Mouse (Mus musculus) layer of hippocampus, postnatal 25 days (tissue): ENCODE data around the gene Ercc1. TPM values are rescaled to one million over a fixed set of nuclear protein-coding genes. Genes with fewer than 3 reads are reported as not detected.

Source experiments
- DNase-seq, 2 experiments: peaks; one replicate each; pipeline ENCODE4 v3.0.0; 2022; ENCODE audit warnings: mixed read lengths in 2 of 2, low spot score in 1 of 2; ENCODE audit errors: extremely low spot score in 1 of 2
- total RNA-seq, 2 experiments: library from RNA; stranded (reverse); gene quantifications; 2 replicates each; pipeline ENCODE4 v1.2.3; 2021

Ercc1 gene
- total RNA-seq: 10 to 100 TPM; 37.8 to 39.1 TPM

- DNase-seq: no peak
Measured at GRCm38 (mm10) chr7:19344237-19344847, at the start of gene Ercc1. Ercc1 (plus strand) TSS chr7:19344778.

GRCm38 (mm10) chr7:19295503-19296185, 48.9 kb upstream of the Ercc1 start:
- DNase-seq: peak; percentile 98 to 100

GRCm38 (mm10) chr7:19297034-19297433, 47.5 kb upstream of the Ercc1 start:
- no peak for DNase-seq

- DNase-seq: no peak
Measured at GRCm38 (mm10) chr7:19297794-19298193, 46.8 kb upstream of the Ercc1 start.

- peak in 1 of 2 experiments; percentile 50 for DNase-seq
Measured at GRCm38 (mm10) chr7:19299194-19299593, 45.4 kb upstream of the Ercc1 start.

- peak; percentile 64 to 87 for DNase-seq
Measured at GRCm38 (mm10) chr7:19300501-19301421, 43.8 kb upstream of the Ercc1 start.

GRCm38 (mm10) chr7:19301461-19302263, 42.9 kb upstream of the Ercc1 start:
- DNase-seq: peak in 1 of 2 experiments; percentile 29

GRCm38 (mm10) chr7:19302264-19303045, 42.1 kb upstream of the Ercc1 start:
- DNase-seq: no peak

- DNase-seq: no peak
Measured at GRCm38 (mm10) chr7:19303046-19303305, 41.6 kb upstream of the Ercc1 start.

- DNase-seq: peak; percentile 74 to 83
Measured at GRCm38 (mm10) chr7:19303770-19304169, 40.8 kb upstream of the Ercc1 start.

- DNase-seq: no peak
Measured at GRCm38 (mm10) chr7:19304501-19305412, 39.8 kb upstream of the Ercc1 start.

GRCm38 (mm10) chr7:19305413-19305735, 39.2 kb upstream of the Ercc1 start:
- no peak for DNase-seq

- no peak for DNase-seq
Measured at GRCm38 (mm10) chr7:19305796-19306765, 38.5 kb upstream of the Ercc1 start.

GRCm38 (mm10) chr7:19306819-19307738, 37.5 kb upstream of the Ercc1 start:
- no peak for DNase-seq

- DNase-seq: peak; percentile 46 to 57
Measured at GRCm38 (mm10) chr7:19307739-19308453, 36.7 kb upstream of the Ercc1 start.
